Mouse (Mus musculus) T-helper 17 cell (primary cell): ENCODE results near the gene A230050P20Rik.

ENCODE experiments used
- in situ Hi-C, 2 experiments: fragments of 300-600 bp; cut with MboI, MseI; formaldehyde crosslinking; loops; 1 replicate in 1 of 2; 2 replicates in 1 of 2; pipeline ENCODE4 v1.15.1; 2025; ENCODE audit warnings: high pct_unique_total_duplicates in 2 of 2

A230050P20Rik gene

GRCm38 (mm10) chr9:20868448-20869001 is at the start of gene A230050P20Rik:
TSS of gene A230050P20Rik (plus strand) at chr9:20868642.
- in situ Hi-C loops, result no loop called here

- in situ Hi-C loops, result no loop called here
Observed at GRCm38 (mm10) chr9:20820001-20820400, 48.4 kb upstream of the A230050P20Rik start.

- in situ Hi-C loops, result no loop called here
Observed at GRCm38 (mm10) chr9:20822821-20823220, 45.6 kb upstream of the A230050P20Rik start.

- in situ Hi-C loops, result no loop called here
Observed at GRCm38 (mm10) chr9:20825781-20826180, 42.7 kb upstream of the A230050P20Rik start.

- in situ Hi-C loops, result no loop called here
Observed at GRCm38 (mm10) chr9:20828127-20828526, 40.3 kb upstream of the A230050P20Rik start.

- in situ Hi-C loops, result loop anchor here in 1 of 2 experiments (10.0 kb wide), 1 partner anchor 86 kb away; the partner anchor contains the start of gene Olfm2
Observed at GRCm38 (mm10) chr9:20830901-20831643, 37.4 kb upstream of the A230050P20Rik start.

GRCm38 (mm10) chr9:20834881-20835280 is 33.6 kb upstream of the A230050P20Rik start:
- in situ Hi-C loops, result loop anchor here (5.0 to 10.0 kb wide), 2 partner anchors 38 to 90 kb away; partner anchors contain the start of gene Olfm2 (in 1 of the 2)

GRCm38 (mm10) chr9:20835431-20835954 is 32.9 kb upstream of the A230050P20Rik start:
- in situ Hi-C loops, result loop anchor here (5.0 to 10.0 kb wide), 2 partner anchors 38 to 91 kb away; partner anchors contain the start of gene Olfm2 (in 1 of the 2)

- in situ Hi-C loops, result loop anchor here (5.0 to 10.0 kb wide), 2 partner anchors 40 to 93 kb away; partner anchors contain the start of gene Olfm2 (in 1 of the 2)
Observed at GRCm38 (mm10) chr9:20837184-20837947, 31.1 kb upstream of the A230050P20Rik start.

GRCm38 (mm10) chr9:20838931-20839330 is 29.5 kb upstream of the A230050P20Rik start:
- in situ Hi-C loops, result loop anchor here (5.0 to 10.0 kb wide), 2 partner anchors 42 to 94 kb away; partner anchors contain the start of gene Olfm2 (in 1 of the 2)

- in situ Hi-C loops, result no loop called here
Observed at GRCm38 (mm10) chr9:20842211-20842610, 26.2 kb upstream of the A230050P20Rik start.

GRCm38 (mm10) chr9:20842670-20843069 is 25.8 kb upstream of the A230050P20Rik start:
- in situ Hi-C loops, result no loop called here

GRCm38 (mm10) chr9:20850179-20850578 is 18.3 kb upstream of the A230050P20Rik start:
- in situ Hi-C loops, result no loop called here

GRCm38 (mm10) chr9:20857131-20857530 is 11.3 kb upstream of the A230050P20Rik start:
- in situ Hi-C loops, result no loop called here

- in situ Hi-C loops, result no loop called here
Observed at GRCm38 (mm10) chr9:20859926-20860325, 8.5 kb upstream of the A230050P20Rik start.

- in situ Hi-C loops, result no loop called here
Observed at GRCm38 (mm10) chr9:20861821-20862220, 6.6 kb upstream of the A230050P20Rik start.

GRCm38 (mm10) chr9:20862225-20862624 is 6.2 kb upstream of the A230050P20Rik start:
- in situ Hi-C loops, result no loop called here

GRCm38 (mm10) chr9:20866879-20867278 is 1.6 kb upstream of the A230050P20Rik start:
- in situ Hi-C loops, result no loop called here

- in situ Hi-C loops, result no loop called here
Observed at GRCm38 (mm10) chr9:20869246-20869645, 804 bp downstream of the A230050P20Rik start.

GRCm38 (mm10) chr9:20870211-20871173 is 2.0 kb downstream of the A230050P20Rik start:
- in situ Hi-C loops, result no loop called here
